Mouse (Mus musculus) B cell, adult 2 months (primary cell): Measurements from ENCODE around the gene Zzef1.

Source experiments
- DNase-seq, 2 experiments: peaks; one replicate each; pipeline ENCODE4 v3.0.0; 2022

Zzef1 gene

GRCm38 (mm10) chr11:72807992-72808391, 12.0 kb downstream of the Zzef1 start:
- DNase-seq, result no peak

- DNase-seq, result no peak
These were observed 17.7 kb downstream of the Zzef1 start for GRCm38 (mm10) chr11:72813687-72814086.

- peak; percentile 34 to 51 for DNase-seq
These were observed 18.2 kb downstream of the Zzef1 start for GRCm38 (mm10) chr11:72814188-72814587.

GRCm38 (mm10) chr11:72816859-72817258, 20.8 kb downstream of the Zzef1 start:
- no peak for DNase-seq

GRCm38 (mm10) chr11:72818067-72818466, 22.0 kb downstream of the Zzef1 start:
- no peak for DNase-seq

- no peak for DNase-seq
These were observed 25.0 kb downstream of the Zzef1 start for GRCm38 (mm10) chr11:72821041-72821440.

- DNase-seq, result no peak
These were observed 33.8 kb downstream of the Zzef1 start for GRCm38 (mm10) chr11:72829869-72830268.

- no peak for DNase-seq
These were observed 46.7 kb downstream of the Zzef1 start for GRCm38 (mm10) chr11:72842731-72843130.

GRCm38 (mm10) chr11:72843576-72843975, 47.5 kb downstream of the Zzef1 start:
- DNase-seq, result no peak

- no peak for DNase-seq
These were observed 49.5 kb downstream of the Zzef1 start for GRCm38 (mm10) chr11:72845526-72845925.

GRCm38 (mm10) chr11:72846685-72847084, 50.7 kb downstream of the Zzef1 start:
- DNase-seq, result no peak

GRCm38 (mm10) chr11:72847831-72848628, 52.0 kb downstream of the Zzef1 start:
- no peak for DNase-seq

- DNase-seq, result no peak
These were observed 54.5 kb downstream of the Zzef1 start for GRCm38 (mm10) chr11:72850419-72851131.

- no peak for DNase-seq
These were observed 55.2 kb downstream of the Zzef1 start for GRCm38 (mm10) chr11:72851214-72851613.

GRCm38 (mm10) chr11:72852122-72852521, 56.1 kb downstream of the Zzef1 start:
- no peak for DNase-seq

- no peak for DNase-seq
These were observed 57.1 kb downstream of the Zzef1 start for GRCm38 (mm10) chr11:72853086-72853485.

- DNase-seq, result no peak
These were observed 58.2 kb downstream of the Zzef1 start for GRCm38 (mm10) chr11:72854251-72854650.

- no peak for DNase-seq
These were observed 60.7 kb downstream of the Zzef1 start for GRCm38 (mm10) chr11:72856764-72857163.

GRCm38 (mm10) chr11:72861236-72861635, 65.2 kb downstream of the Zzef1 start:
- no peak for DNase-seq

GRCm38 (mm10) chr11:72866446-72866845, 70.4 kb downstream of the Zzef1 start:
- no peak for DNase-seq

GRCm38 (mm10) chr11:72872061-72872460, 76.0 kb downstream of the Zzef1 start:
- no peak for DNase-seq

GRCm38 (mm10) chr11:72892623-72893022, 96.6 kb downstream of the Zzef1 start:
- DNase-seq, result no peak

- no peak for DNase-seq
These were observed 112.4 kb downstream of the Zzef1 start for GRCm38 (mm10) chr11:72908391-72908790.

GRCm38 (mm10) chr11:72917299-72917996, 121.4 kb downstream of the Zzef1 start:
- peak; percentile 34 to 41 for DNase-seq
